Mouse (Mus musculus): ENCODE data around the gene Rpl7a.

- TF ChIP-seq HCFC1 (IDR thresholded peaks at IDR 0.05; ENCODE audit: borderline replicate concordance, insufficient read depth, low read length) (no peak), ZC3H11A (IDR thresholded peaks at IDR 0.05; ENCODE audit: borderline replicate concordance, low read depth, low read length) (no peak)
These were observed 1.7 kb downstream of the Rpl7a start for GRCm38 (mm10) chr2:26912253-26912770.
